Mouse (Mus musculus) testis, adult 2 months (tissue): Measurements from ENCODE around the gene Tmem102. TPM values are rescaled to one million over a fixed set of nuclear protein-coding genes. Genes with fewer than 3 reads are reported as not detected.

Experiments used
- H3K27ac ChIP-seq: fragments of 200-500 bp; 2 replicates; pipeline ENCODE4 v1.5.1; 2012; ENCODE audit warnings: low read depth, low read length; ENCODE audit not compliant: control insufficient read depth, insufficient read depth
- H3K27me3 ChIP-seq: fragments of 200-500 bp; 2 replicates; pipeline ENCODE4 v1.6.1; 2012; ENCODE audit warnings: mild to moderate bottlenecking, low read length, moderate library complexity; ENCODE audit not compliant: control insufficient read depth, insufficient read depth
- H3K36me3 ChIP-seq: fragments of 200-500 bp; 2 replicates; pipeline ENCODE4 v1.6.1; 2012; ENCODE audit warnings: mild to moderate bottlenecking, low read length; ENCODE audit not compliant: control insufficient read depth, insufficient read depth
- H3K4me1 ChIP-seq: fragments of 200-500 bp; 2 replicates; pipeline ENCODE4 v1.6.1; 2012; ENCODE audit warnings: low read length; ENCODE audit not compliant: control insufficient read depth, insufficient read depth
- H3K4me3 ChIP-seq: fragments of 200-500 bp; 2 replicates; pipeline ENCODE4 v1.5.1; 2012; ENCODE audit warnings: low read depth, mild to moderate bottlenecking, low read length, moderate library complexity, mixed read lengths; ENCODE audit not compliant: control insufficient read depth
- CTCF ChIP-seq: fragments of 200-500 bp; IDR thresholded peaks from 2 replicates; pipeline ENCODE4 v1.5.1; 2012; ENCODE audit warnings: low read depth, mild to moderate bottlenecking, inconsistent platforms, low read length, moderate library complexity; ENCODE audit not compliant: control insufficient read depth, insufficient read depth, insufficient replicate concordance
- POLR2A ChIP-seq: fragments of 200-500 bp; IDR thresholded peaks from 2 replicates; pipeline ENCODE4 v1.6.1; 2012; ENCODE audit warnings: low read depth, mild to moderate bottlenecking, inconsistent platforms, low read length, moderate library complexity; ENCODE audit not compliant: control insufficient read depth
- polyA plus RNA-seq: library from polyadenylated mRNA; depleted of rRNA; stranded (reverse); fragments of >200 nt; gene quantifications from 2 replicates; pipeline ENCODE4 v1.2.3, GENCODE M21; 2012

Gene Tmem102
- polyA plus RNA-seq, 1 experiment, result 0.52 TPM

- Histone ChIP-seq H3K36me3 (no peaks in the 10 kb centered on the region), H3K27ac (no peak within 1 kb of the TSS), H3K4me1 (peaks cover 46% of the 10 kb centered on the region), H3K4me3 (peak within 1 kb of the TSS; percentile 86), H3K27me3 (no peaks in the 10 kb centered on the region)
- TF ChIP-seq POLR2A, result no peak
- no peak for TF ChIP-seq CTCF
These were observed 3.9 kb downstream of the Tmem102 start, which contains the start of gene Fgf11 for GRCm38 (mm10) chr11:69801379-69801977. Gene Fgf11, minus strand, starts transcription at chr11:69801857.

DNA sequence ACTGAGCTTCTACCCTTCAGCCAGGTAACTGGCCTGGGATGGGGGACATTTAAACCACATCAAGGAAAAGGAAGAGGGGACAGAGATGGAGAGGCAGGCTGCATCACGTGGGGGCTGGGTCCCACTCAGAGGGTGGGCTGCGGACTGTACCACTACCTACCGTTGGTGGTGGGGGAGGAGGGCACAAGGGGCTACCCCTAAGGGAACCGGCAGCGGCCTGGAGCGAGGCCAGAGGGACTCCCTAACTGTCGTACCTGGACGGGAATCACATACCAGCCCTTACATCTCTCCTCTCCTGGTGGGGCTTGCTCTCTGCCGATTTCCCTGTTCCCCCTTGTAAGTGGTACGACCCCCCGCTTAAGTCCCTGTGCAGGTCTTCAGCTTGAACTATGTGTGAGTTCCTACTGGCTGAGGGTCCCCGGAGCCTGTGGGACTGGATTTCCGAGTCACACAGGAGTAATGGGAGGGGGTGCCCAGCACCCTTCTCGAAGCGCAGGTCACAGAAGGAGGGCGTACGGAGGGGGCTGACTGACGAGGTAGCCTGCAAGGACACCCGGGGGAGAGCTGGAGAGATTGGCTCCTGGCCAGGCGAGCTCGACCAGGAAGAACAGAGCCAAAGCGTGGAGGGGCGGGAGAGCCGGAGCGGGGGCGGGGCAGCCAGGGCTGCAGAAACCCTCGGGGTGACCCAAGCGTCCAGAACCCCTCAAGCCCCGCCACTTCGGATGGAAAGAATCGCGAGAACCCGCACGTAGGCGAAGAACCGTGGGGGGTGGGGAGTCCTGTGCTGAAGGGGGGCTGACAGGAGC, 4.8 kb downstream of the Tmem102 start:
- Histone ChIP-seq H3K4me1 (peaks cover 47% of the 10 kb centered on the region), H3K36me3 (no peaks in the 10 kb centered on the region), H3K27me3 (no peaks in the 10 kb centered on the region), H3K27ac (no peak overlapping the region), H3K4me3 (peak overlapping the region; percentile 86)
- TF ChIP-seq POLR2A (no peak), CTCF (no peak)

- Histone ChIP-seq H3K36me3 (no peaks in the 10 kb centered on the region), H3K27me3 (no peaks in the 10 kb centered on the region), H3K27ac (no peak overlapping the region)
These were observed 5.4 kb downstream of the Tmem102 start for GRCm38 (mm10) chr11:69800138-69800391.

GRCm38 (mm10) chr11:69799394-69800137, 5.9 kb downstream of the Tmem102 start:
- Histone ChIP-seq H3K27me3 (no peaks in the 10 kb centered on the region), H3K27ac (no peak overlapping the region), H3K4me1 (peaks cover 41% of the 10 kb centered on the region)

More at GRCm38 (mm10) chr11:69800138-69800391, 5.4 kb downstream of the Tmem102 start:
- Histone ChIP-seq H3K4me3 (peak overlapping the region; percentile 86), H3K4me1 (peaks cover 46% of the 10 kb centered on the region)
- TF ChIP-seq POLR2A, result no peak
- TF ChIP-seq CTCF, result no peak

GRCm38 (mm10) chr11:69797924-69798323, 7.5 kb downstream of the Tmem102 start:
- peaks cover 26% of the 10 kb centered on the region for H3K4me1 ChIP-seq

More at GRCm38 (mm10) chr11:69799394-69800137, 5.9 kb downstream of the Tmem102 start:
- Histone ChIP-seq H3K36me3 (no peaks in the 10 kb centered on the region), H3K4me3 (no peak overlapping the region)
- TF ChIP-seq CTCF (no peak), POLR2A (no peak)

GRCm38 (mm10) chr11:69795983-69796435, 9.4 kb downstream of the Tmem102 start:
- Histone ChIP-seq H3K36me3 (no peaks in the 10 kb centered on the region), H3K4me1 (peaks cover 12% of the 10 kb centered on the region), H3K4me3 (peak overlapping the region; percentile 84; the same call in 1 of the 2 replicates), H3K27ac (no peak overlapping the region), H3K27me3 (no peaks in the 10 kb centered on the region)
- TF ChIP-seq POLR2A (no peak), CTCF (no peak)

More at GRCm38 (mm10) chr11:69797924-69798323, 7.5 kb downstream of the Tmem102 start:
- Histone ChIP-seq H3K27me3 (no peaks in the 10 kb centered on the region), H3K27ac (no peak overlapping the region), H3K36me3 (no peaks in the 10 kb centered on the region), H3K4me3 (no peak overlapping the region)
- TF ChIP-seq CTCF (no peak), POLR2A (no peak)
